Mouse (Mus musculus) hindbrain, embryonic 16.5 days (tissue): ENCODE data around the gene Cdhr2. TPM values are rescaled to one million over a fixed set of nuclear protein-coding genes. Genes with fewer than 3 reads are reported as not detected.

Experiments used
- ATAC-seq: fragments of 200-750 bp; cut with Nextera tagmentation; 2 replicates; pipeline ENCODE4 v1.8.0; 2017; ENCODE audit warnings: moderate TSS enrichment, moderate library complexity
- H3K27ac ChIP-seq: fragments of 300-500 bp; sonication (generic); 2 replicates; pipeline ENCODE4 v1.5.1; 2014; ENCODE audit warnings: low read depth, mild to moderate bottlenecking, control low read depth, low read length, moderate library complexity
- H3K27me3 ChIP-seq: fragments of 300-500 bp; sonication (generic); replicated peaks from 2 replicates; pipeline ENCODE4 v1.6.1; 2014; ENCODE audit warnings: low read length; ENCODE audit not compliant: control insufficient read depth, insufficient read depth
- H3K36me3 ChIP-seq: fragments of 300-500 bp; sonication (generic); 2 replicates; pipeline ENCODE4 v1.6.1; 2014; ENCODE audit warnings: mild to moderate bottlenecking, low read length, moderate library complexity, mixed read lengths; ENCODE audit not compliant: control insufficient read depth, insufficient read depth
- H3K4me1 ChIP-seq: fragments of 300-500 bp; sonication (generic); 2 replicates; pipeline ENCODE4 v1.6.1; 2014; ENCODE audit warnings: low read depth, low read length; ENCODE audit not compliant: control insufficient read depth, insufficient read depth
- H3K4me2 ChIP-seq: fragments of 300-500 bp; sonication (generic); 2 replicates; pipeline ENCODE4 v1.6.1; 2014; ENCODE audit warnings: mild to moderate bottlenecking, low read length, control low read depth, moderate library complexity
- H3K4me3 ChIP-seq: fragments of 300-500 bp; sonication (generic); 2 replicates; pipeline ENCODE4 v1.5.1; 2014; ENCODE audit warnings: mild to moderate bottlenecking, low read length, control low read depth, moderate library complexity
- H3K9ac ChIP-seq: fragments of 300-500 bp; sonication (generic); 2 replicates; pipeline ENCODE4 v1.6.1; 2014; ENCODE audit warnings: low read depth, mild to moderate bottlenecking, control low read depth, low read length, moderate library complexity
- H3K9me3 ChIP-seq: fragments of 300-500 bp; sonication (generic); 2 replicates; pipeline ENCODE4 v1.6.1; 2014; ENCODE audit warnings: mild to moderate bottlenecking, low read length, moderate library complexity; ENCODE audit not compliant: control insufficient read depth
- WGBS: fragments of 180-500 bp; shearing (Covaris S2); extraction: QIAGEN DNeasy Blood & Tissue Kit; methylation state at CpG from one replicate; pipeline ENCODE4 v1.1.7; 2014; 5-methylcytosine and 5-hydroxymethylcytosine counted together
- polyA plus RNA-seq: library from polyadenylated mRNA; unstranded; fragments of >200 nt; fragmentation: Nextera tagmentation; extraction: Ambion mirVana; gene quantifications from 2 replicates; pipeline ENCODE4 v1.2.1, GENCODE M21; 2015

The Cdhr2 gene
- polyA plus RNA-seq, 1 experiment from 2014 or later: 0.21 TPM

DNA sequence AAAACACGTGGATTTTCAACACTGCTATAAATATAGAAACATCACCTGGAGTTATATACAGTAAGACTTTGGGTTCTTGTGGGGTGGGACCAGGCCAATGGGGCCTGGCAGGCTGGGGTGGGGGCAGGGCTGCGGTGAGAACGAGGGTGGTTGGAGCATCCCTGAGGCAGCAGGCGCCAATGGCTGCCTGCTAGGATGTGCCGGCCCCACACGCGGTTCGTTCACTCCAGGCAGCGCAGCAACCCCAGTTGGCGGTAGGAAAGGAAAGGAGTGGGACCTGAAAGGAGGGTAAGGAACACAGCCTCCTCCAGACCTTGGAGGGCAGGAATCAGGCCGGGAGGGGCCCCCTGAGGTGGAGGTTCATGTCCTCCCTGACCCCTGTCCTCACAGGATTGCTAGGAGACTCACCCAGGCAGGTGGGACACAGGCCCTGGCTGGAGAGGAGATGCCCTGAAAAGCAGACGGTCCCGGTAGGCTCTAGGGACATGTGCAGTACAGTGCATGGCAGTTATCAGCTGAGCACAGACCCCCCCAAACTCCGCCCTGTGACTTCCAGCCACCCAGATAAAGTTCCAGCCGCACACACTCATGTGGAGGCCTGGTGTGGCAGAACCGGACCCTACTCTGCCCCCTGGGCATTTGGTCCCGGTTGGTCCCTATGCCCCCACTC lies 20.9 kb upstream of the Cdhr2 start:
- Histone ChIP-seq H3K27me3 (no peaks in the 10 kb centered on the region), H3K9ac (no peak overlapping the region), H3K36me3 (peaks cover 45% of the 10 kb centered on the region), H3K4me2 (no peak overlapping the region), H3K27ac (no peak overlapping the region), H3K4me3 (no peak overlapping the region), H3K9me3 (no peaks in the 10 kb centered on the region), H3K4me1 (peaks cover 15% of the 10 kb centered on the region)
- ATAC-seq: no peak
- 82% methylated on average over 17 of the region's 17 CpGs for WGBS

- 89% methylated on average over 8 of the region's 8 CpGs for WGBS
- ATAC-seq: no peak
- Histone ChIP-seq H3K27me3 (no peaks in the 10 kb centered on the region), H3K4me1 (peaks cover 25% of the 10 kb centered on the region), H3K9me3 (no peaks in the 10 kb centered on the region), H3K9ac (no peak overlapping the region), H3K36me3 (peaks cover 45% of the 10 kb centered on the region), H3K4me3 (no peak overlapping the region), H3K4me2 (no peak overlapping the region), H3K27ac (no peak overlapping the region)
Measured at GRCm38 (mm10) chr13:54681291-54681690, 20.0 kb upstream of the Cdhr2 start.

- Histone ChIP-seq H3K27me3 (no peaks in the 10 kb centered on the region), H3K36me3 (peaks cover 45% of the 10 kb centered on the region), H3K9me3 (no peaks in the 10 kb centered on the region), H3K4me1 (peaks cover 28% of the 10 kb centered on the region), H3K4me2 (no peak overlapping the region), H3K27ac (no peak overlapping the region), H3K4me3 (no peak overlapping the region), H3K9ac (no peak overlapping the region)
- ATAC-seq: no peak
- WGBS: 86% methylated on average over 3 of the region's 3 CpGs
Measured at GRCm38 (mm10) chr13:54683301-54683700, 18.0 kb upstream of the Cdhr2 start.

DNA sequence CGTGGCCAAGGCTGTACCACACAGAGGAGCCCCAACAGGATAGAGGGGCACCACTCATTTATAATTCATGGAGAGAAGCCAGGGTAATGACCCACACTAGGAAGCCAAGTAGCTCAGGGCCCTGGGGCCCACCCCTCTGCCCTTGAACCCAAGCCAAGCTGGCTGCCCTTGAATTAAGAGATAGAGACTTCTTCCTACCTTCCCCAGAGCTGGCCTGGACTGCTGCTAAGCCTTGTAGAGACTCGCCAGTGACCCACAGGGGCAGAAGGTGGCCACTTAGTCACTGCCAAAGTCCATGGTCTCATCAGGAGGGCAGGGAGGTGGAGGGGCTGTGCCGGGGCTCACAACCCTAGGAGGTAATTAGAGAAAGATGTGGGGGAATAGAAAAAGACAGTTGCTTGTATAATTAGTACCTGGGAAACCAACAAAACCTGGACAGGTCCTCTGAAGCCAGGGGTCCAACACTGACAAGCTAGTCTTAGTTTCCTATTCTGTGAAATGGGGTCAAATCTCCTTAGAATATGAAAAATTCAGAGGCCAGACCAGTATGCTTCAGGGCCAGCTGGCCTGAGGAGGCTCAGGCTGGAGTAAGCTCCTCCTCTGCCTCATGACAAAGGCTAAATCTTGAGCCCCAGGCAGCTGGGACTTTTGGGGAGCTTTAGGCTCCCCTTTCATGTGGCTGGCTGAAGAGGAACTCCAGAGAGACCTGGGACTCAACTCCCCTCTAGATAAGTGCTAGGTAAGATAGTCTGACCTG lies 16.9 kb upstream of the Cdhr2 start:
- Histone ChIP-seq H3K27me3 (no peaks in the 10 kb centered on the region), H3K4me3 (peak overlapping the region; percentile 69), H3K9ac (peak overlapping the region; percentile 31; the same call in 1 of the 2 replicates), H3K4me2 (peak overlapping the region; percentile 77), H3K27ac (no peak overlapping the region), H3K36me3 (peaks cover 42% of the 10 kb centered on the region), H3K9me3 (no peaks in the 10 kb centered on the region), H3K4me1 (peaks cover 31% of the 10 kb centered on the region)
- no peak for ATAC-seq
- WGBS: 61% methylated on average over 3 of the region's 3 CpGs

DNA sequence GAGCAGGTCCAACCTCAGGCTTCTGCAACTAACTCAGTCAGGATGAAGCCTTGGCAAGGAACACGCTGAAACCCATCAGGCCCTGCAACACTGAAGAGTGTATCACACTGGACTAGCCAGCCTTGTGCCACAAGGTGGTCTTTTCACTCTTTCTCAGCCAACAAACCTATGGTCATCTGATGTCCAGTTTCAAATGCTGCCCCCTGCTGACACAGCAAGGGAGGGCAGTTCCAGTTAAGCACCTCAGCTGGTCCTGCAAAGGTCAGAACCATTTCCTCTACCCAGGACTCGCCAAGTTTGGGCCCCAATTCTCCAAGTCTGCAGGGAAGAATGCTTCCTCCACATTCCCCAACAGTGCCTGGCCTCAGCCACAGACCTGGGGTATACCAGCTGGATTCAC lies 16.1 kb upstream of the Cdhr2 start:
- peak overlapping the region; percentile 95 for H3K9ac ChIP-seq
- no peak for ATAC-seq
- 39% methylated on average over 2 of the region's 2 CpGs for WGBS
- H3K27me3 ChIP-seq: no peaks in the 10 kb centered on the region
- no peak overlapping the region for H3K27ac ChIP-seq
- H3K4me2 ChIP-seq: peak overlapping the region; percentile 77
- H3K9me3 ChIP-seq: no peaks in the 10 kb centered on the region
- peaks cover 31% of the 10 kb centered on the region for H3K4me1 ChIP-seq
- peak overlapping the region; percentile 69 for H3K4me3 ChIP-seq
- peaks cover 39% of the 10 kb centered on the region for H3K36me3 ChIP-seq

- H3K4me2 ChIP-seq: peak overlapping the region; percentile 77
- peaks cover 27% of the 10 kb centered on the region for H3K36me3 ChIP-seq
- no peak for ATAC-seq
- H3K9ac ChIP-seq: peak overlapping the region; percentile 95
- WGBS: 5% methylated on average over 19 of the region's 19 CpGs
- H3K4me1 ChIP-seq: peaks cover 35% of the 10 kb centered on the region
- peak overlapping the region; percentile 69 for H3K4me3 ChIP-seq
- H3K27me3 ChIP-seq: no peaks in the 10 kb centered on the region
- H3K9me3 ChIP-seq: no peaks in the 10 kb centered on the region
- peak overlapping the region; percentile 99 for H3K27ac ChIP-seq
Measured at GRCm38 (mm10) chr13:54686139-54687053, 14.9 kb upstream of the Cdhr2 start.

- H3K36me3 ChIP-seq: peaks cover 20% of the 10 kb centered on the region
- H3K4me1 ChIP-seq: peaks cover 42% of the 10 kb centered on the region
- 0% methylated on average over 31 of the region's 35 CpGs for WGBS
- no peaks in the 10 kb centered on the region for H3K9me3 ChIP-seq
- peak overlapping the region; percentile 69 for H3K4me3 ChIP-seq
- peak overlapping the region; percentile 95 for H3K9ac ChIP-seq
- no peaks in the 10 kb centered on the region for H3K27me3 ChIP-seq
- peak; percentile 61 for ATAC-seq
- peak overlapping the region; percentile 77 for H3K4me2 ChIP-seq
- H3K27ac ChIP-seq: peak overlapping the region; percentile 99
Measured at GRCm38 (mm10) chr13:54687096-54687495, 14.2 kb upstream of the Cdhr2 start.

DNA sequence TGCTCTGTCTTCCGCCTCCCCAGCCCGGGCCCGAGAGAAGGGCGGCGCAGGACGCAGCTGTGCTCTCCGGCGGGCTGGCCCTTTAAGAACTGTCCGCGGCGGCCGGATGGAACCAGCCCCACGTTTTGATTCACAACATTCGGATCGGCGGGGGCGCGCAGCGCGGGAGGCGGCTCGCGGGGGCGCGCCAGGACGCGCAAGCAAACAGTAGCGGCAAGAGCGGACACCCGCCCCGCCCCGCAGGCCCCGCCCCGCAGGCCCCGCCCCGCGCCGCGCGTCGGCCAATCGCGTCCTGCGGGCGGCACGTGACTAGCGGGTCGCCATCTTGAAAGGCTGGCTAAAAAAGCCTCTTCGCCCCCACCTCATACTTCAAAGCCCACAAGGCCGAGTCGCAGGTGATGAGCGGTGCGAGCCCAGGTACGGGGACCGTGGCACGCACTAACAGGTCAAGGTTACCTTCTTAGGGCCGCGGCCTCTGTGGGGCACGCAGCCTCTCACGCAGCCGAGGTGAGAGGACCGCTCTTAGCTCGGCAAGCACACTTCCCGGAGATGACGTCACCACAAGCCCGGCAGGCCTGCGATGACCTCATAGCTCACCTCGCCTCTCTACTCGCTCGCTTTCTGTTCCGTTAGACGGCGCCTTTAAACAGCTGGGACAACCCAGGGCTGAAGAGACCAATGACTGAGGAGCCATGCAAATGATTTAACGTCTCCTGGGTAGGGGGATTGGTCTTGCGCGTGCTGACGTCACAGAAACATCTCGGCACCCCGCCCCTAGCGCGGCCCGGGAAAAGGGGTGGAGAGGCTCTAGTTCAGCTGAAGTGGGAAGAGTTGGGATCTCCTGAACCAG lies 13.5 kb upstream of the Cdhr2 start:
- Histone ChIP-seq H3K27ac (peak overlapping the region; percentile 99), H3K4me3 (peak overlapping the region; percentile 69), H3K4me1 (peaks cover 49% of the 10 kb centered on the region), H3K9me3 (no peaks in the 10 kb centered on the region), H3K36me3 (peaks cover 13% of the 10 kb centered on the region), H3K9ac (peak overlapping the region; percentile 95), H3K4me2 (peak overlapping the region; percentile 77), H3K27me3 (no peaks in the 10 kb centered on the region)
- WGBS: under 1% methylated on average over 61 of the region's 82 CpGs
- ATAC-seq: peak; percentile 91
